Mouse (Mus musculus) limb, embryonic 13.5 days (tissue): Measurements from ENCODE around the gene Igsf21. TPM values are rescaled to one million over a fixed set of nuclear protein-coding genes. Genes with fewer than 3 reads are reported as not detected.

Experiments
- ATAC-seq: fragments of 200-750 bp; cut with Nextera tagmentation; 2 replicates; pipeline ENCODE4 v1.8.0; 2017; ENCODE audit warnings: low read depth, moderate number of reproducible peaks, moderate TSS enrichment; ENCODE audit not compliant: low FRiP score
- H3K27ac ChIP-seq: fragments of 300-500 bp; sonication (generic); 2 replicates; pipeline ENCODE4 v1.5.1; 2015; ENCODE audit warnings: inconsistent platforms, mild to moderate bottlenecking, moderate library complexity
- H3K27me3 ChIP-seq: fragments of 300-500 bp; sonication (generic); 2 replicates; pipeline ENCODE4 v1.6.1; 2015; ENCODE audit warnings: mild to moderate bottlenecking, inconsistent platforms
- H3K36me3 ChIP-seq: fragments of 300-500 bp; sonication (generic); 2 replicates; pipeline ENCODE4 v1.6.1; 2015; ENCODE audit warnings: inconsistent platforms, mild to moderate bottlenecking, moderate library complexity
- H3K4me1 ChIP-seq: fragments of 300-500 bp; sonication (generic); 2 replicates; pipeline ENCODE4 v1.6.1; 2015; ENCODE audit warnings: inconsistent platforms
- H3K4me2 ChIP-seq: fragments of 300-500 bp; sonication (generic); replicated peaks from 2 replicates; pipeline ENCODE4 v1.6.1; 2015; ENCODE audit warnings: inconsistent platforms, mild to moderate bottlenecking, moderate library complexity
- H3K4me3 ChIP-seq: fragments of 300-500 bp; sonication (generic); 2 replicates; pipeline ENCODE4 v1.5.1; 2015; ENCODE audit warnings: moderate library complexity, mild to moderate bottlenecking, inconsistent platforms
- H3K9ac ChIP-seq: fragments of 300-500 bp; sonication (generic); 2 replicates; pipeline ENCODE4 v1.6.1; 2015; ENCODE audit warnings: mild to moderate bottlenecking, inconsistent platforms
- H3K9me3 ChIP-seq: fragments of 300-500 bp; sonication (generic); 2 replicates; pipeline ENCODE4 v1.6.1; 2016; ENCODE audit warnings: inconsistent platforms
- WGBS: fragments of 180-500 bp; shearing (Covaris S2); methylation state at CpG from one replicate; pipeline ENCODE4 v1.1.7; 2015; 5-methylcytosine and 5-hydroxymethylcytosine counted together
- polyA plus RNA-seq: library from polyadenylated mRNA; unstranded; fragments of >200 nt; fragmentation: Nextera tagmentation; extraction: Ambion mirVana; gene quantifications from 2 replicates; pipeline ENCODE4 v1.2.1, GENCODE M21; 2015

The Igsf21 gene
- polyA plus RNA-seq, 1 experiment from 2014 or later, result 0.32 TPM

- no peak overlapping the region for H3K4me3 ChIP-seq
- H3K27ac ChIP-seq, result no peak overlapping the region
- H3K36me3 ChIP-seq, result no peaks in the 10 kb centered on the region
- 0 out of 2 replicates have a peak, but pooled peaks cover 5% of the 10 kb centered on the region for H3K4me1 ChIP-seq
- 0 out of 2 replicates have a peak, but pooled peaks cover 3% of the 10 kb centered on the region for H3K9me3 ChIP-seq
- no peak for ATAC-seq
- 22% methylated on average over 9 of the region's 9 CpGs for WGBS
- H3K9ac ChIP-seq, result no peak overlapping the region
- no peak overlapping the region for H3K4me2 ChIP-seq
- H3K27me3 ChIP-seq, result peaks cover 19% of the 10 kb centered on the region
These were observed 217.1 kb downstream of the Igsf21 start for GRCm38 (mm10) chr4:140029324-140030039.

- H3K4me2 ChIP-seq, result no peak overlapping the region
- H3K27me3 ChIP-seq, result 0 out of 2 replicates have a peak, but pooled peaks cover 5% of the 10 kb centered on the region
- 0 out of 2 replicates have a peak, but pooled peaks cover 3% of the 10 kb centered on the region for H3K9me3 ChIP-seq
- H3K4me3 ChIP-seq, result no peak overlapping the region
- H3K27ac ChIP-seq, result no peak overlapping the region
- no peak overlapping the region for H3K9ac ChIP-seq
- WGBS, result 75% methylated on average over 6 of the region's 6 CpGs
- no peaks in the 10 kb centered on the region for H3K4me1 ChIP-seq
- no peak for ATAC-seq
- H3K36me3 ChIP-seq, result no peaks in the 10 kb centered on the region
These were observed 222.8 kb downstream of the Igsf21 start for GRCm38 (mm10) chr4:140023833-140024232.

GRCm38 (mm10) chr4:140015916-140016315, 230.7 kb downstream of the Igsf21 start:
- H3K9me3 ChIP-seq, result no peaks in the 10 kb centered on the region
- no peak for ATAC-seq
- H3K4me1 ChIP-seq, result 0 out of 2 replicates have a peak, but pooled peaks cover 8% of the 10 kb centered on the region
- no peak overlapping the region for H3K9ac ChIP-seq
- peaks cover 14% of the 10 kb centered on the region for H3K27me3 ChIP-seq
- H3K36me3 ChIP-seq, result no peaks in the 10 kb centered on the region
- 25% methylated on average over 7 of the region's 7 CpGs for WGBS
- H3K4me2 ChIP-seq, result no peak overlapping the region
- H3K4me3 ChIP-seq, result no peak overlapping the region
- no peak overlapping the region for H3K27ac ChIP-seq

GRCm38 (mm10) chr4:140010728-140011470, 235.7 kb downstream of the Igsf21 start:
- ATAC-seq, result no peak
- Histone ChIP-seq H3K27me3 (peaks cover 46% of the 10 kb centered on the region), H3K4me3 (no peak overlapping the region), H3K9me3 (no peaks in the 10 kb centered on the region), H3K4me2 (no peak overlapping the region), H3K36me3 (no peaks in the 10 kb centered on the region), H3K4me1 (0 out of 2 replicates have a peak, but pooled peaks cover 4% of the 10 kb centered on the region), H3K27ac (no peak overlapping the region), H3K9ac (no peak overlapping the region)
- 67% methylated on average over 11 of the region's 11 CpGs for WGBS

GRCm38 (mm10) chr4:140004932-140005331, 241.7 kb downstream of the Igsf21 start:
- 17% methylated on average over 5 of the region's 5 CpGs for WGBS
- no peaks in the 10 kb centered on the region for H3K36me3 ChIP-seq
- peaks cover 89% of the 10 kb centered on the region for H3K27me3 ChIP-seq
- 0 out of 2 replicates have a peak overlapping the region, but pooled peaks have one; percentile 13 for H3K4me3 ChIP-seq
- ATAC-seq, result no peak
- no peaks in the 10 kb centered on the region for H3K4me1 ChIP-seq
- no peak overlapping the region for H3K9ac ChIP-seq
- H3K27ac ChIP-seq, result no peak overlapping the region
- H3K9me3 ChIP-seq, result no peaks in the 10 kb centered on the region
- H3K4me2 ChIP-seq, result peak overlapping the region; percentile 49

- H3K4me3 ChIP-seq, result peak overlapping the region; percentile 13
- H3K36me3 ChIP-seq, result no peaks in the 10 kb centered on the region
- peak; percentile 28; the same call in 1 of the 2 replicates for ATAC-seq
- no peaks in the 10 kb centered on the region for H3K4me1 ChIP-seq
- peaks cover 87% of the 10 kb centered on the region for H3K27me3 ChIP-seq
- 9% methylated on average over 12 of the region's 12 CpGs for WGBS
- peak overlapping the region; percentile 49 for H3K4me2 ChIP-seq
- H3K9me3 ChIP-seq, result no peaks in the 10 kb centered on the region
- H3K27ac ChIP-seq, result no peak overlapping the region
- no peak overlapping the region for H3K9ac ChIP-seq
These were observed 242.4 kb downstream of the Igsf21 start for GRCm38 (mm10) chr4:140004170-140004569.

GRCm38 (mm10) chr4:140002069-140002468, 244.5 kb downstream of the Igsf21 start:
- H3K27me3 ChIP-seq, result peaks cover 75% of the 10 kb centered on the region
- 9% methylated on average over 12 of the region's 12 CpGs for WGBS
- H3K36me3 ChIP-seq, result no peaks in the 10 kb centered on the region
- no peak overlapping the region for H3K9ac ChIP-seq
- H3K4me1 ChIP-seq, result no peaks in the 10 kb centered on the region
- no peak overlapping the region for H3K27ac ChIP-seq
- no peak overlapping the region for H3K4me3 ChIP-seq
- no peak for ATAC-seq
- H3K9me3 ChIP-seq, result peaks cover 8% of the 10 kb centered on the region; the same call in 1 of the 2 replicates
- no peak overlapping the region for H3K4me2 ChIP-seq

GRCm38 (mm10) chr4:140000911-140001310, 245.7 kb downstream of the Igsf21 start:
- 71% methylated on average over 5 of the region's 5 CpGs for WGBS
- H3K9me3 ChIP-seq, result peaks cover 8% of the 10 kb centered on the region; the same call in 1 of the 2 replicates
- no peak overlapping the region for H3K4me3 ChIP-seq
- H3K9ac ChIP-seq, result no peak overlapping the region
- no peaks in the 10 kb centered on the region for H3K36me3 ChIP-seq
- H3K4me1 ChIP-seq, result no peaks in the 10 kb centered on the region
- no peak overlapping the region for H3K27ac ChIP-seq
- H3K27me3 ChIP-seq, result peaks cover 64% of the 10 kb centered on the region
- no peak for ATAC-seq
- no peak overlapping the region for H3K4me2 ChIP-seq

- Histone ChIP-seq H3K4me3 (no peak overlapping the region), H3K9ac (no peak overlapping the region), H3K27ac (no peak overlapping the region), H3K27me3 (peaks cover 45% of the 10 kb centered on the region), H3K9me3 (peaks cover 8% of the 10 kb centered on the region; the same call in 1 of the 2 replicates), H3K4me2 (no peak overlapping the region), H3K36me3 (no peaks in the 10 kb centered on the region), H3K4me1 (no peaks in the 10 kb centered on the region)
- WGBS, result 59% methylated on average over 7 of the region's 7 CpGs
- ATAC-seq, result no peak
These were observed 247.6 kb downstream of the Igsf21 start for GRCm38 (mm10) chr4:139999033-139999432.

- ATAC-seq, result no peak
- Histone ChIP-seq H3K9me3 (peaks cover 8% of the 10 kb centered on the region; the same call in 1 of the 2 replicates), H3K4me3 (no peak overlapping the region), H3K4me2 (no peak overlapping the region), H3K9ac (no peak overlapping the region), H3K27ac (no peak overlapping the region), H3K4me1 (peaks cover 7% of the 10 kb centered on the region), H3K36me3 (no peaks in the 10 kb centered on the region), H3K27me3 (peaks cover 11% of the 10 kb centered on the region)
- WGBS, result 51% methylated on average over 8 of the region's 8 CpGs
These were observed 250.9 kb downstream of the Igsf21 start for GRCm38 (mm10) chr4:139995659-139996058.

GRCm38 (mm10) chr4:139993111-139993755, 253.4 kb downstream of the Igsf21 start:
- H3K4me2 ChIP-seq, result peak overlapping the region; percentile 23
- H3K4me1 ChIP-seq, result peaks cover 7% of the 10 kb centered on the region
- no peaks in the 10 kb centered on the region for H3K36me3 ChIP-seq
- H3K27me3 ChIP-seq, result peaks cover under 1% of the 10 kb centered on the region; the same call in 1 of the 2 replicates
- H3K4me3 ChIP-seq, result no peak overlapping the region
- WGBS, result 13% methylated on average over 10 of the region's 16 CpGs
- peaks cover 6% of the 10 kb centered on the region; the same call in 1 of the 2 replicates for H3K9me3 ChIP-seq
- no peak for ATAC-seq
- no peak overlapping the region for H3K9ac ChIP-seq
- H3K27ac ChIP-seq, result no peak overlapping the region

- no peak for ATAC-seq
- Histone ChIP-seq H3K9me3 (no peaks in the 10 kb centered on the region), H3K9ac (no peak overlapping the region), H3K4me1 (0 out of 2 replicates have a peak, but pooled peaks cover 4% of the 10 kb centered on the region), H3K4me2 (no peak overlapping the region), H3K27me3 (peaks cover 23% of the 10 kb centered on the region), H3K36me3 (no peaks in the 10 kb centered on the region), H3K27ac (no peak overlapping the region), H3K4me3 (no peak overlapping the region)
- 32% methylated on average over 7 of the region's 7 CpGs for WGBS
These were observed 259.7 kb downstream of the Igsf21 start for GRCm38 (mm10) chr4:139986913-139987312.
